Mouse (Mus musculus) frontal cortex, postnatal 14 days (tissue): ENCODE measurements around the gene Prex1.
"Not testable (repeated sequence)": the region's sequence is repeated elsewhere in the genome, so short reads cannot be mapped to it uniquely, and the experiment has no call there.

Source experiments
- DNase-seq, 2 experiments: peaks; one replicate each; pipeline ENCODE4 v3.0.0; 2022; ENCODE audit warnings: low spot score in 2 of 2

Gene Prex1

GRCm38 (mm10) chr2:166517392-166518174, 196.0 kb downstream of the Prex1 start:
- not testable (repeated sequence) for DNase-seq

- no peak for DNase-seq
Measured at GRCm38 (mm10) chr2:166516818-166517353, 196.7 kb downstream of the Prex1 start.
